Comparison of ENCODE assay signal across 22 mouse cellular contexts in genomic region chr3:122810090-122810863, GRCm38 (mm10).
DNase-seq lines count a peak whose midpoint lies in the region; ATAC-seq and TF ChIP-seq lines count a peak whose summit lies in the region.
"Had no signal": no experiment of that assay in that cellular context is flagged by ENCODE, and none has a peak within 500 bp of the region (broad histone marks: within the 10 kb centered on the region; RNA-seq: fewer than 3 reads in every experiment).

No protein-coding gene starts in this region.

- H3K79me2 ChIP-seq in CH12.LX (replicated peaks; ENCODE audit: control insufficient read depth, extremely low read depth, insufficient read depth, poor library complexity, severe bottlenecking) = peaks cover 2% of the 10 kb centered on the region; the same call in 1 of the 2 replicates

- peak; percentile 39; the same call in 1 of the 2 replicates for TF ChIP-seq POLR2A in CH12.LX (IDR thresholded peaks at IDR 0.05; ENCODE audit: low read depth, low read length)

- H3K9me3 ChIP-seq in CH12.LX (replicated peaks; ENCODE audit: low read length) = no peaks in the 10 kb centered on the region
- no peaks in the 10 kb centered on the region; the same call in 1 of the 2 replicates for H3K9me3 ChIP-seq in forebrain, embryonic 16.5 days (ENCODE audit: control insufficient read depth, low read length)
- no peaks in the 10 kb centered on the region for H3K9me3 ChIP-seq in forebrain, embryonic 11.5 days (ENCODE audit: control insufficient read depth, low read length)
- H3K9me3 ChIP-seq: embryonic facial prominence, embryonic 12.5 days; forebrain, embryonic 12.5 days; hindbrain, embryonic 12.5 days had no signal

- H3K4me2 ChIP-seq in CH12.LX (ENCODE audit: insufficient read depth, low read depth, poor library complexity, severe bottlenecking) = 0 out of 2 replicates have a peak overlapping the region, but pooled peaks have one; percentile 29
- no peak overlapping the region for H3K4me2 ChIP-seq in forebrain, embryonic 16.5 days (ENCODE audit: low read length)
- no peak overlapping the region for H3K4me2 ChIP-seq in forebrain, embryonic 11.5 days (ENCODE audit: low read depth, low read length, severe bottlenecking)
- H3K4me2 ChIP-seq: embryonic facial prominence, embryonic 12.5 days; forebrain, embryonic 12.5 days; heart, embryonic 13.5 days; hindbrain, embryonic 12.5 days had no signal

- TF ChIP-seq CTCF in CH12.LX (conservative IDR thresholded peaks at IDR 0.05 in 1 of 2, IDR thresholded peaks at IDR 0.05 in 1 of 2; ENCODE audit: low read depth in 2 of 2, low read length in 2 of 2) = no peak

- no peak for TF ChIP-seq RAD21 in CH12.LX (IDR thresholded peaks at IDR 0.05; ENCODE audit: low read depth, low read length)

- H3K4me1 ChIP-seq in CH12.LX (ENCODE audit: control insufficient read depth in 1 of 2, insufficient read depth in 2 of 2) = peaks cover 3 to 6% of the 10 kb centered on the region in 2 experiments; a peak in 1 of 4 replicates
- H3K4me1 ChIP-seq in forebrain, embryonic 16.5 days (replicated peaks; ENCODE audit: control insufficient read depth, insufficient read depth, low read length) = peaks cover 8% of the 10 kb centered on the region; the same call in 1 of the 2 replicates
- H3K4me1 ChIP-seq in forebrain, embryonic 11.5 days (replicated peaks; ENCODE audit: control insufficient read depth, insufficient read depth, low read length) = no peaks in the 10 kb centered on the region
- H3K4me1 ChIP-seq: forebrain, embryonic 12.5 days; hindbrain, embryonic 12.5 days had no signal

- peak; percentile 99 for ATAC-seq in common myeloid progenitor, adult 5-6 weeks (replicated peaks; ENCODE audit: low read depth, poor library complexity, severe bottlenecking)
- ATAC-seq in megakaryocyte progenitor cell, adult 5-6 weeks (replicated peaks; ENCODE audit: poor library complexity) = peak; percentile 99
- no peak for ATAC-seq in forebrain, embryonic 16.5 days
- ATAC-seq in forebrain, embryonic 11.5 days (replicated peaks; ENCODE audit: low FRiP score) = no peak
- ATAC-seq: activated CD4-positive, CD25-positive, alpha-beta regulatory T cell, adult 4 months; forebrain, postnatal 0 days; hindbrain, embryonic 16.5 days; inflammation-experienced regulatory T-cells, adult 6 months; intestine, postnatal 0 days; Patski had no signal

- dilution Hi-C loops in CH12.LX (cut with MboI; ENCODE audit: extremely low pct_ligation_motif_present, extremely low pct_unique_long_range_greater_than_20kb, low sequenced_read_pairs) = no loop called here

- in situ Hi-C loops in CH12.LX (cut with MboI; ENCODE audit: low pct_ligation_motif_present, low pct_unique_long_range_greater_than_20kb, low sequenced_read_pairs) = no loop called here

- 0 out of 2 replicates have a peak overlapping the region, but pooled peaks have one; percentile 4 for H3K9ac ChIP-seq in CH12.LX (ENCODE audit: insufficient read depth, low read depth)
- H3K9ac ChIP-seq in forebrain, embryonic 16.5 days (replicated peaks; ENCODE audit: low read depth, low read length) = no peak overlapping the region
- H3K9ac ChIP-seq in forebrain, embryonic 11.5 days (ENCODE audit: low read length) = no peak overlapping the region
- H3K9ac ChIP-seq: embryonic facial prominence, embryonic 12.5 days; forebrain, embryonic 12.5 days; forebrain, postnatal 0 days; heart, embryonic 13.5 days; hindbrain, embryonic 12.5 days had no signal

- H3K27ac ChIP-seq in CH12.LX (ENCODE audit: insufficient read depth, low read depth) = no peak overlapping the region
- no peak overlapping the region for H3K27ac ChIP-seq in forebrain, embryonic 16.5 days (ENCODE audit: low read length)
- no peak overlapping the region for H3K27ac ChIP-seq in forebrain, embryonic 11.5 days (ENCODE audit: low read depth, low read length)
- H3K27ac ChIP-seq: embryonic facial prominence, embryonic 12.5 days; forebrain, embryonic 12.5 days; heart, embryonic 13.5 days; hindbrain, embryonic 12.5 days had no signal

- H3K36me3 ChIP-seq in CH12.LX (replicated peaks in 1 of 2; ENCODE audit: control insufficient read depth in 1 of 2, insufficient read depth in 1 of 2, low read length in 1 of 2) = no peaks in the 10 kb centered on the region
- no peaks in the 10 kb centered on the region for H3K36me3 ChIP-seq in forebrain, embryonic 16.5 days (ENCODE audit: control insufficient read depth, insufficient read depth)
- no peaks in the 10 kb centered on the region for H3K36me3 ChIP-seq in forebrain, embryonic 11.5 days (ENCODE audit: control insufficient read depth, insufficient read depth, low read length)
- H3K36me3 ChIP-seq: embryonic facial prominence, embryonic 12.5 days; forebrain, embryonic 12.5 days; hindbrain, embryonic 12.5 days had no signal

- DNase-seq in 3T3-L1 (ENCODE audit: low read depth, low spot score) (peak; percentile 23), CH12.LX (ENCODE audit: extremely low read depth) (peak; percentile 58)
- DNase-seq in right cerebral cortex, adult 2 months (ENCODE audit: low spot score in 2 of 2) = no peak
- no peak for DNase-seq in forebrain, embryonic 11.5 days (ENCODE audit: low spot score)
- DNase-seq: adrenal gland, postnatal 25 days; cerebellum, adult 2 months; cerebellum, postnatal 10 days; forebrain, postnatal 0 days; gastrocnemius, postnatal 14 days; heart, postnatal 36 days had no signal

- WGBS in forebrain, embryonic 16.5 days = 94% methylated on average over 2 of the region's 2 CpGs
- WGBS in forebrain, embryonic 11.5 days = 85% methylated on average over 2 of the region's 2 CpGs

- H3K27me3 ChIP-seq in CH12.LX (replicated peaks) = no peaks in the 10 kb centered on the region
- H3K27me3 ChIP-seq in forebrain, embryonic 16.5 days (replicated peaks; ENCODE audit: control insufficient read depth, insufficient read depth, low read length) = no peaks in the 10 kb centered on the region
- H3K27me3 ChIP-seq in forebrain, embryonic 11.5 days (ENCODE audit: control insufficient read depth, insufficient read depth, low read length) = no peaks in the 10 kb centered on the region
- H3K27me3 ChIP-seq: embryonic facial prominence, embryonic 12.5 days; forebrain, embryonic 12.5 days; heart, embryonic 13.5 days; hindbrain, embryonic 12.5 days; Patski had no signal

- H3K4me3 ChIP-seq in CH12.LX (replicated peaks in 1 of 3; ENCODE audit: low read depth in 2 of 3, low read length in 2 of 3, poor library complexity in 1 of 3) = peak overlapping the region; percentile 17 to 30 (median 19)
- H3K4me3 ChIP-seq in forebrain, embryonic 16.5 days (replicated peaks; ENCODE audit: low read length) = no peak overlapping the region
- no peak overlapping the region for H3K4me3 ChIP-seq in forebrain, embryonic 11.5 days (ENCODE audit: low read depth, low read length)
- H3K4me3 ChIP-seq: embryonic facial prominence, embryonic 12.5 days; forebrain, embryonic 12.5 days; heart, embryonic 13.5 days; hindbrain, embryonic 12.5 days had no signal

- no peak for TF ChIP-seq EP300 in CH12.LX (IDR thresholded peaks at IDR 0.05; ENCODE audit: low read length)

TF ChIP-seq in CH12.LX, 34 proteins besides CTCF, POLR2A, EP300 and RAD21 (continues in another document):
- no peak for TF ChIP-seq ETS1 (conservative IDR thresholded peaks at IDR 0.05; ENCODE audit: low read depth, low read length)
- no peak for TF ChIP-seq JUND (conservative IDR thresholded peaks at IDR 0.05; ENCODE audit: low read depth, low read length)
- TF ChIP-seq IRF4 (IDR thresholded peaks at IDR 0.05; ENCODE audit: low read depth, low read length) = no peak
- TF ChIP-seq HCFC1 (IDR thresholded peaks at IDR 0.05; ENCODE audit: low read depth, low read length) = no peak
- no peak for TF ChIP-seq MAFK (IDR thresholded peaks at IDR 0.05; ENCODE audit: insufficient replicate concordance, low read length)
- no peak for TF ChIP-seq POLR2AphosphoS2 (IDR thresholded peaks at IDR 0.05; ENCODE audit: low read depth, low read length)
- TF ChIP-seq USF2 (conservative IDR thresholded peaks at IDR 0.05; ENCODE audit: low read depth, low read length) = no peak
- TF ChIP-seq UBTF (IDR thresholded peaks at IDR 0.05; ENCODE audit: low read depth, low read length) = no peak
- no peak for TF ChIP-seq NRF1 (IDR thresholded peaks at IDR 0.05; ENCODE audit: low read depth, low read length)
- TF ChIP-seq MEF2A (IDR thresholded peaks at IDR 0.05; ENCODE audit: borderline replicate concordance, low read depth, low read length) = no peak
- peak; percentile 75 for TF ChIP-seq ELF1 (IDR thresholded peaks at IDR 0.05; ENCODE audit: low read depth, low read length)
- no peak for TF ChIP-seq ZNF384 (IDR thresholded peaks at IDR 0.05; ENCODE audit: low read depth, low read length)
- no peak for TF ChIP-seq SMC3 (IDR thresholded peaks at IDR 0.05; ENCODE audit: low read depth, low read length)
- TF ChIP-seq NELFE (IDR thresholded peaks at IDR 0.05; ENCODE audit: low read depth, low read length) = 0 out of 2 replicates have a peak, but pooled peaks have one; percentile 12
- TF ChIP-seq MAX (IDR thresholded peaks at IDR 0.05; ENCODE audit: low read length) = no peak
- TF ChIP-seq MYC (IDR thresholded peaks at IDR 0.05; ENCODE audit: low read depth, low read length) = no peak
- TF ChIP-seq JUN (IDR thresholded peaks at IDR 0.05; ENCODE audit: insufficient read depth, low read depth, low read length) = no peak
- no peak for TF ChIP-seq PAX5 (IDR thresholded peaks at IDR 0.05; ENCODE audit: low read length)
- TF ChIP-seq ZKSCAN1 (IDR thresholded peaks at IDR 0.05; ENCODE audit: borderline replicate concordance, low read depth, low read length) = no peak
- TF ChIP-seq CHD1 (IDR thresholded peaks at IDR 0.05; ENCODE audit: low read depth, low read length) = no peak
- TF ChIP-seq KAT2A (IDR thresholded peaks at IDR 0.05; ENCODE audit: insufficient replicate concordance, low read length) = no peak
- no peak; the same call in 1 of the 2 replicates for TF ChIP-seq MAZ (IDR thresholded peaks at IDR 0.05; ENCODE audit: low read depth, low read length)
- TF ChIP-seq E2F4 (IDR thresholded peaks at IDR 0.05; ENCODE audit: insufficient replicate concordance, low read depth, low read length) = no peak
- TF ChIP-seq SIN3A (IDR thresholded peaks at IDR 0.05; ENCODE audit: low read length) = no peak
- TF ChIP-seq ZMIZ1 (IDR thresholded peaks at IDR 0.05; ENCODE audit: low read depth, low read length) = no peak
- TF ChIP-seq MXI1 (IDR thresholded peaks at IDR 0.05; ENCODE audit: low read depth, low read length) = peak; percentile 32; the same call in 1 of the 2 replicates
- no peak for TF ChIP-seq RCOR1 (conservative IDR thresholded peaks at IDR 0.05; ENCODE audit: low read depth, low read length)
- no peak for TF ChIP-seq ZC3H11A (IDR thresholded peaks at IDR 0.05; ENCODE audit: low read depth, low read length)
- no peak for TF ChIP-seq GABPA (IDR thresholded peaks at IDR 0.05; ENCODE audit: insufficient replicate concordance, low read depth, low read length)
- no peak for TF ChIP-seq BHLHE40 (IDR thresholded peaks at IDR 0.05; ENCODE audit: low read depth, low read length)
- TF ChIP-seq CHD2 (IDR thresholded peaks at IDR 0.05; ENCODE audit: low read length) = peak; percentile 45; the same call in 1 of the 2 replicates

Comparison
In these comparisons a context has a peak if more than half of its experiments do, and no peak if none do; other contexts are left out.
1. DNase-seq: peak in 3T3-L1 (single experiment) and CH12.LX (single experiment); none in right cerebral cortex, adult 2 months (0 of 2) and forebrain, embryonic 11.5 days (single experiment).
2. H3K4me3 ChIP-seq: peak in CH12.LX (3 of 3); none in forebrain, embryonic 16.5 days (single experiment) and forebrain, embryonic 11.5 days (single experiment).
3. ATAC-seq: peak in common myeloid progenitor, adult 5-6 weeks (single experiment) and megakaryocyte progenitor cell, adult 5-6 weeks (single experiment); none in forebrain, embryonic 16.5 days (single experiment) and forebrain, embryonic 11.5 days (single experiment).